Mouse (Mus musculus): Measurements from ENCODE around the gene Bri3bp. TPM values are rescaled to one million over a fixed set of nuclear protein-coding genes. Genes with fewer than 3 reads are reported as not detected.

Bri3bp gene
- polyA plus RNA-seq, 1 experiment from 2014 or later = 18.4 TPM

GRCm38 (mm10) chr5:125505968-125506367 lies 64.6 kb downstream of the Bri3bp start:
- peaks cover 7% of the 10 kb centered on the region; the same call in 1 of the 2 replicates for H3K36me3 ChIP-seq (ENCODE audit: control insufficient read depth, insufficient read depth)
- no peaks in the 10 kb centered on the region for H3K27me3 ChIP-seq (ENCODE audit: control insufficient read depth, insufficient read depth, low read depth, low read length)

DNA sequence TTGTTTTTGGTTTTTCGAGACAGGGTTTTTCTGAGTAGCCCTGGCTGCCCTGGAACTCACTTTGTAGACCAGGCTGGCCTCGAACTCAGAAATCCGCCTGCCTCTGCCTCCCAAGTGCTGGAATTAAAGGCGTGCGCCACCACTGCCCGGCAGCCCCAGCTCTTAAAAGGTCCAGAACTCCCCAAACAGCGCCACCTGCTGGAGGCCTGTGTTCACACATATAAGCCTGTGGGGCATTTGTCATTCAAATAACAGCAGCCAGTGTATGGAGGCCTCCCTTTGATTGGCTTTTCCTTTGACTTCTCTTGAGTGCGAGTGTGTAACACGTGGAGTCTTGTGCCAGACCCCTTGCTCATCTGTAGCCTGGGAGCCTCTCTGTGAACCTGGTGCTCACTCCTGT lies 66.2 kb downstream of the Bri3bp start:
- Histone ChIP-seq H3K4me1 (ENCODE audit: control insufficient read depth, low read depth, low read length) (no peaks in the 10 kb centered on the region), H3K4me2 (ENCODE audit: low read depth, low read length) (no peak overlapping the region), H3K9ac (ENCODE audit: low read depth, low read length) (no peak overlapping the region), H3K36me3 (ENCODE audit: control insufficient read depth, insufficient read depth) (peaks cover 13% of the 10 kb centered on the region), H3K27me3 (ENCODE audit: control insufficient read depth, insufficient read depth, low read depth, low read length) (no peaks in the 10 kb centered on the region), H3K4me3 (ENCODE audit: low read depth, low read length) (no peak overlapping the region), H3K9me3 (replicated peaks; ENCODE audit: control insufficient read depth, low read length) (no peaks in the 10 kb centered on the region), H3K27ac (ENCODE audit: low read length) (no peak overlapping the region)
- no peak for ATAC-seq (ENCODE audit: low read depth)
- 89% methylated on average over 9 of the region's 9 CpGs for WGBS (ENCODE audit: insufficient replicate concordance)

More at GRCm38 (mm10) chr5:125505968-125506367, 64.6 kb downstream of the Bri3bp start:
- no peak overlapping the region for H3K9ac ChIP-seq (ENCODE audit: low read depth, low read length)
- no peaks in the 10 kb centered on the region for H3K4me1 ChIP-seq (ENCODE audit: control insufficient read depth, low read depth, low read length)
- H3K9me3 ChIP-seq (replicated peaks; ENCODE audit: control insufficient read depth, low read length) = no peaks in the 10 kb centered on the region
- ATAC-seq (ENCODE audit: low read depth) = no peak
- no peak overlapping the region for H3K4me2 ChIP-seq (ENCODE audit: low read depth, low read length)
- WGBS (ENCODE audit: insufficient replicate concordance) = 90% methylated on average over 15 of the region's 15 CpGs
- H3K27ac ChIP-seq (ENCODE audit: low read length) = no peak overlapping the region
- no peak overlapping the region for H3K4me3 ChIP-seq (ENCODE audit: low read depth, low read length)

DNA sequence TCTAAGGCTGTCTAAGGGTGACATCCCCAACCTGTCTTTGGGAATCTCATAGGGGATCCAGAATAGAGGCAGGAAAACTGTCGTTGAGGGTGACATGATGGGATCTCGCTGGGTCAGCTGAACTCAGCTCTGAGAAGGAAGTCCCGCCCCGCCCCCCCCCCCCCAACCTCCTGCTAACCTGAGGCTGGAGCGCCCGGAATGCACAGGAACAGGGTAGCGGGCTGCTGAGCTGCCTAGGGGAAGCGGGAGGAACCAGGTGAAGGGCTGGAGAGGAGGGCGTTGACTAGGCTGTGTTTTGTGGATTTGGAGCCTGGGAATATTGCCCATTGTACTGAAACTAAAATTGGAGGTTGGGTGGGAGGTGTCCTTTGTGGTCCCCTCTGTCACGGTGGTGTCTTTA lies 66.6 kb downstream of the Bri3bp start:
- no peak for ATAC-seq (ENCODE audit: low read depth)
- Histone ChIP-seq H3K9ac (ENCODE audit: low read depth, low read length) (no peak overlapping the region), H3K4me3 (ENCODE audit: low read depth, low read length) (no peak overlapping the region), H3K9me3 (replicated peaks; ENCODE audit: control insufficient read depth, low read length) (no peaks in the 10 kb centered on the region), H3K27me3 (ENCODE audit: control insufficient read depth, insufficient read depth, low read depth, low read length) (no peaks in the 10 kb centered on the region), H3K36me3 (ENCODE audit: control insufficient read depth, insufficient read depth) (peaks cover 14% of the 10 kb centered on the region), H3K27ac (ENCODE audit: low read length) (no peak overlapping the region), H3K4me2 (ENCODE audit: low read depth, low read length) (no peak overlapping the region), H3K4me1 (ENCODE audit: control insufficient read depth, low read depth, low read length) (no peaks in the 10 kb centered on the region)
- 88% methylated on average over 10 of the region's 10 CpGs for WGBS (ENCODE audit: insufficient replicate concordance)

DNA sequence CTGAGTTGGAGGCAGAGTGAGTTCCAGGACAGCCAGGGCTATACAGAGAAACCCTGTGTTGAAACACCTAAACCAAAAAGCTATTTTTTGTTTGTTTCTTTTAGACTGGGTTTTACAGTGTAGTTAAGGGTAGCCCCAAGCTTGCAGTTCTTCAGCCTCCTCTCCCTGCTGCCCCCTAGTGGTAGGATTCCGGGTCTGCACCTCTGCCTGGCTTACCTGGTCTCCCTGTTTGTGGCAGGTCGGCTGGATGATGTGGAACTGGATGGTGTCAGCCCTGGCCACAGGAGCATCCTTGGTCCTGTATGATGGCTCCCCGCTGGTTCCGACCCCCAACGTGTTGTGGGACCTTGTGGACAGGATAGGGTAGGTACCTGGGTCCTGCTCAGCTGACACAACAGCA lies 68.2 kb downstream of the Bri3bp start:
- H3K4me2 ChIP-seq (ENCODE audit: low read depth, low read length) = no peak overlapping the region
- no peaks in the 10 kb centered on the region for H3K27me3 ChIP-seq (ENCODE audit: control insufficient read depth, insufficient read depth, low read depth, low read length)
- H3K4me3 ChIP-seq (ENCODE audit: low read depth, low read length) = no peak overlapping the region
- H3K4me1 ChIP-seq (ENCODE audit: control insufficient read depth, low read depth, low read length) = no peaks in the 10 kb centered on the region
- WGBS (ENCODE audit: insufficient replicate concordance) = 39% methylated on average over 5 of the region's 5 CpGs
- H3K9ac ChIP-seq (ENCODE audit: low read depth, low read length) = no peak overlapping the region
- ATAC-seq (ENCODE audit: low read depth) = no peak; the same call in 1 of the 2 replicates
- no peak overlapping the region for H3K27ac ChIP-seq (ENCODE audit: low read length)
- no peaks in the 10 kb centered on the region for H3K9me3 ChIP-seq (replicated peaks; ENCODE audit: control insufficient read depth, low read length)
- H3K36me3 ChIP-seq (ENCODE audit: control insufficient read depth, insufficient read depth) = peaks cover 14% of the 10 kb centered on the region

Small RNA genes within 50 kb of the gene (microRNA-seq; reads per million reads assigned to microRNA genes)
- not detected for gene Gm27551

Other genes starting within 250 kb of the Bri3bp start
- 78.3 and 89.5 TPM in 2 replicates for gene Scarb1, start 100.5 kb upstream of the Bri3bp start, polyA plus RNA-seq (2015; fragmentation: Nextera tagmentation; extraction: Ambion mirVana)
- 0.18 and 0.27 TPM in 2 replicates for gene Gm10382, start 52.2 kb upstream of the Bri3bp start, polyA plus RNA-seq (2015; fragmentation: Nextera tagmentation; extraction: Ambion mirVana)
- gene Ubc, start 51.4 kb upstream of the Bri3bp start, polyA plus RNA-seq (2015; fragmentation: Nextera tagmentation; extraction: Ambion mirVana) = 573 and 608 TPM in 2 replicates
- gene Dhx37, start 7.4 kb upstream of the Bri3bp start, polyA plus RNA-seq (2015; fragmentation: Nextera tagmentation; extraction: Ambion mirVana) = 4.0 and 4.2 TPM in 2 replicates
- gene Aacs, start 34.2 kb downstream of the Bri3bp start, polyA plus RNA-seq (2015; fragmentation: Nextera tagmentation; extraction: Ambion mirVana) = 16.6 and 20.6 TPM in 2 replicates
- gene Tmem132b, start 90.2 kb downstream of the Bri3bp start, polyA plus RNA-seq (2015; fragmentation: Nextera tagmentation; extraction: Ambion mirVana) = not detected in 2 replicates